Mouse (Mus musculus): ENCODE measurements around the gene Slc35b3.

GRCm38 (mm10) chr13:39002424-39002823, 41.7 kb upstream of the Slc35b3 start:
- TF ChIP-seq CTCF (IDR thresholded peaks at IDR 0.05; ENCODE audit: insufficient read depth, low read length): no peak
- TF ChIP-seq POLR2A (IDR thresholded peaks at IDR 0.05; ENCODE audit: borderline replicate concordance, extremely low read depth, low read depth, low read length): no peak

All from lung, adult 2 months (tissue).